Mouse (Mus musculus) intestine, embryonic 16.5 days (tissue): ENCODE measurements around the gene Rsph10b. TPM values are rescaled to one million over a fixed set of nuclear protein-coding genes. Genes with fewer than 3 reads are reported as not detected.
A peak's percentile ranks its signal among the peaks of the same experiment; 100 is the strongest.

ENCODE experiments used
- ATAC-seq: fragments of 200-750 bp; cut with Nextera tagmentation; 2 replicates; pipeline ENCODE4 v1.8.0; 2017; ENCODE audit warnings: moderate TSS enrichment, moderate library complexity
- H3K27ac ChIP-seq: fragments of 300-500 bp; sonication (generic); 2 replicates; pipeline ENCODE4 v1.5.1; 2014; ENCODE audit warnings: mild to moderate bottlenecking, low read length
- H3K27me3 ChIP-seq: fragments of 300-500 bp; sonication (generic); replicated peaks from 2 replicates; pipeline ENCODE4 v1.6.1; 2014; ENCODE audit warnings: low read length, control low read depth, mixed read lengths; ENCODE audit not compliant: control insufficient read depth, insufficient read depth
- H3K36me3 ChIP-seq: fragments of 300-500 bp; sonication (generic); 2 replicates; pipeline ENCODE4 v1.6.1; 2014; ENCODE audit warnings: low read length, control low read depth; ENCODE audit not compliant: control insufficient read depth, insufficient read depth
- H3K4me1 ChIP-seq: fragments of 300-500 bp; sonication (generic); 2 replicates; pipeline ENCODE4 v1.6.1; 2014; ENCODE audit warnings: low read length, control low read depth, mixed read lengths; ENCODE audit not compliant: control insufficient read depth, insufficient read depth
- H3K4me2 ChIP-seq: fragments of 300-500 bp; sonication (generic); 2 replicates; pipeline ENCODE4 v1.6.1; 2014; ENCODE audit warnings: low read depth, low read length, control low read depth
- H3K4me3 ChIP-seq: fragments of 300-500 bp; sonication (generic); 2 replicates; pipeline ENCODE4 v1.5.1; 2014; ENCODE audit warnings: mild to moderate bottlenecking, low read length
- H3K9ac ChIP-seq: fragments of 300-500 bp; sonication (generic); 2 replicates; pipeline ENCODE4 v1.6.1; 2014; ENCODE audit warnings: low read depth, low read length
- H3K9me3 ChIP-seq: fragments of 300-500 bp; sonication (generic); 2 replicates; pipeline ENCODE4 v1.6.1; 2016; ENCODE audit warnings: low read length, control low read depth; ENCODE audit not compliant: control insufficient read depth
- WGBS: fragments of 180-500 bp; shearing (Covaris S2); extraction: QIAGEN DNeasy Blood & Tissue Kit; methylation state at CpG from one replicate; pipeline ENCODE4 v1.1.7; 2014; 5-methylcytosine and 5-hydroxymethylcytosine counted together
- polyA plus RNA-seq: library from polyadenylated mRNA; unstranded; fragments of >200 nt; fragmentation: Nextera tagmentation; extraction: Ambion mirVana; gene quantifications from 2 replicates; pipeline ENCODE4 v1.2.1, GENCODE M21; 2015

Gene Rsph10b
- polyA plus RNA-seq, 1 experiment from 2014 or later = 0.22 TPM

- Histone ChIP-seq H3K9ac (no peak overlapping the region), H3K4me2 (no peak overlapping the region), H3K9me3 (no peaks in the 10 kb centered on the region), H3K36me3 (no peaks in the 10 kb centered on the region), H3K27ac (no peak overlapping the region), H3K27me3 (no peaks in the 10 kb centered on the region), H3K4me1 (peaks cover 3% of the 10 kb centered on the region), H3K4me3 (no peak overlapping the region)
- peak; percentile 61 for ATAC-seq
- 31% methylated on average over 9 of the region's 9 CpGs for WGBS
Measured at GRCm38 (mm10) chr5:143980858-143981257, 48.0 kb downstream of the Rsph10b start.

DNA sequence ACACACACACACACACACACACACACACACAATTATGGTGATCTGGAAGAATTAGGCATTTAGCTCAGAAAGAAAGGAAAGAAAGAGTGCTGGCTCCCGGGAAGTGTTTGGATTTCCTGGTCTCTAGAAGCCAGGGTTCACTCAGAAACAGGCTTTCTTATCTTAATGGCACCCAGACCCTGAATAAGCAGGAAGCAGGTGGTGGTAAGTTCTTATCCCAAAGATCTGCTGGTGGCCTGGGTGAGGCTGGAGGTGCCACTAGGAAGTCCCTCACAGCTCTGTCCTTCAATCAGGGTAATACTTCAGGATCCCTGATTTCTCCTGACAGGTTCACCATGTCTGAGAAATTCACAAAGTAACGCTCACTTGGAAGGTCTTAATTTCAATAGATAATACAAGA is 49.5 kb downstream of the Rsph10b start:
- Histone ChIP-seq H3K27me3 (no peaks in the 10 kb centered on the region), H3K36me3 (no peaks in the 10 kb centered on the region), H3K4me1 (peaks cover 3% of the 10 kb centered on the region), H3K4me3 (no peak overlapping the region), H3K27ac (peak overlapping the region; percentile 70), H3K9ac (no peak overlapping the region), H3K4me2 (no peak overlapping the region), H3K9me3 (no peaks in the 10 kb centered on the region)
- WGBS = 59% methylated on average over 2 of the region's 2 CpGs
- peak; percentile 85 for ATAC-seq

DNA sequence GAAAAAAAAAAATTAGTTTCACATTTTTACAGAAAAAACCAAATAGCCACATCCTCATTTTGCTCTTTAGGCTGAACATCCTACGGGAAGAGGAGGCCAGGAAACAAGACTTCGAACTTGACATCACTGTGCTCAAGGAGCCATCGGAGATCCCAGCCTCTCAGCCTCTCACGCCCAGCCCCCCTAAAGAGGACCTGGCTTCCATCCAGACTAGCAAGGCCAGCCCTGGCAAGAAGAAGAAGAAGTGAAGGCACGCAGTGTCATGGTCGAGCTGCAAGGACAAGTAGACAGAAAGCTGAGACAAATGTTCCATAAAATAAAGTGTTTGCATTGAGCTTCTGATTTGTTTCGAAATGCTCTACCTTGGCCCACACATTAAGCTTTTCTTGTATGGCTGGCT is 52.5 kb downstream of the Rsph10b start:
- Histone ChIP-seq H3K9ac (no peak overlapping the region), H3K36me3 (peaks cover 12% of the 10 kb centered on the region), H3K27me3 (no peaks in the 10 kb centered on the region), H3K9me3 (no peaks in the 10 kb centered on the region), H3K4me2 (no peak overlapping the region), H3K4me3 (no peak overlapping the region), H3K27ac (no peak overlapping the region), H3K4me1 (peaks cover 3% of the 10 kb centered on the region)
- ATAC-seq = no peak
- WGBS = 83% methylated on average over 7 of the region's 7 CpGs

DNA sequence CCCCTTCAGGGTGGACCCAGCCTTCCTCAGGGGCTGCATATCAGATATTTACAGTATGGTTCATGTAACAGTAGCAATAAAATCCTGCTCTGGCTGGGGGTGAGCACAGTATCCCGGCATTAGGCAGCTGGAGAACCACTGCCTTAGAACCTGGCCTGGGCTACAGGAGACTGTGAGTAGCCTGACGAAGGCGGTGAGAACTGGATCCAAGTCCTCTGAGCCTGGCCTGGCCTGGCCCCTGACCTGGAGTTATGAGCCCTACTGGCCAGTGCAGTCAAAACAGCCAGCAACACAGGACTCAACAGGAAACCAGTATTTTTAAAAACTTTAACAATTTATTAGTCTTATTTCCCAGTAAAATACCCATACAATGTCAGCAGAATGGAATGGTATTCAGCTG is 54.8 kb downstream of the Rsph10b start:
- ATAC-seq = no peak
- Histone ChIP-seq H3K27me3 (no peaks in the 10 kb centered on the region), H3K9me3 (no peaks in the 10 kb centered on the region), H3K4me2 (no peak overlapping the region), H3K9ac (no peak overlapping the region), H3K4me3 (no peak overlapping the region), H3K4me1 (no peaks in the 10 kb centered on the region), H3K36me3 (peaks cover 22% of the 10 kb centered on the region), H3K27ac (no peak overlapping the region)
- 98% methylated on average over 3 of the region's 3 CpGs for WGBS

DNA sequence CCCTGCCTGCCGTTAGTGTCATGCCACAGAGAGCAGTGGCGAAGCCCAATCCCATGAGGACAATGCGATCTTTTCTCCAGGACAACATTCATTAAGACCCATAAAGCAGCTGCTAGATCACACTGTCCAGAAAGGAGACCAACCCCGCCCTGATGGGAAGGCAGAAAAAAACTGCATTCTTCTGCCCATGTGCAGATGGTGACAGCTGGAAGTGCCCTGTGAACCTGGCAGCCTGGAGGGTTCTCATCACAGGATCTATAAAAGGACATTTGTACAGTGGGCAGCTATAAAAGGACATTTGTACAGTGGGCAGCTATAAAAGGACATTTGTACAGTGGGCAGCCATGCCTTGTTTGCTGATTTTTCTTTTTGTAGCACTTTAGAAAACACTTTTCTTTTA is 56.2 kb downstream of the Rsph10b start:
- Histone ChIP-seq H3K36me3 (peaks cover 28% of the 10 kb centered on the region), H3K4me3 (no peak overlapping the region), H3K27ac (no peak overlapping the region), H3K9ac (no peak overlapping the region), H3K9me3 (no peaks in the 10 kb centered on the region), H3K4me1 (no peaks in the 10 kb centered on the region), H3K27me3 (no peaks in the 10 kb centered on the region), H3K4me2 (no peak overlapping the region)
- WGBS = 86% methylated on average over 4 of the region's 4 CpGs
- no peak for ATAC-seq

DNA sequence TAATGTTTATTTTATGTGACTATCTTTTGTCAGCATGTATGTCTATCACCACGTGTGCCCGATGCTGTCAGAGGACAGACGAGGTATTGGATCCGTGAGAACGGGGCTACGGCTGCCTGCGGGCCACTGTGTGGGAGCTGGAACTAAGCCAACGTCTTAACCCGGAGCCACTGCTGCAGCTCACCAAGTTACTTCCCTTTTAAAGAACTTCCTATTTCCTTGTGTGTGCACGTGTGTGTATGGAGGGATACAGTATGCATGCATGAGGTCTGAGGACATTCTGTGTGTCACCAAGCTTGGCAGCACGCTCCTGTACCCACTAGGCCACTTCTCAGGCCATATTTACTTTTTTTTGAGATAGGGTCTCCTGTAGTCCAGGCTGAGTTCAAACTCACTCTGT is 57.3 kb downstream of the Rsph10b start:
- ATAC-seq = no peak
- Histone ChIP-seq H3K4me3 (no peak overlapping the region), H3K9ac (no peak overlapping the region), H3K27ac (no peak overlapping the region), H3K4me2 (no peak overlapping the region), H3K36me3 (peaks cover 32% of the 10 kb centered on the region), H3K4me1 (no peaks in the 10 kb centered on the region), H3K27me3 (no peaks in the 10 kb centered on the region), H3K9me3 (no peaks in the 10 kb centered on the region)
- WGBS = 90% methylated on average over 11 of the region's 11 CpGs

- Histone ChIP-seq H3K4me1 (no peaks in the 10 kb centered on the region), H3K27ac (no peak overlapping the region; the same call in 1 of the 2 replicates), H3K9me3 (no peaks in the 10 kb centered on the region), H3K36me3 (peaks cover 33% of the 10 kb centered on the region), H3K4me3 (no peak overlapping the region), H3K9ac (no peak overlapping the region), H3K27me3 (no peaks in the 10 kb centered on the region), H3K4me2 (no peak overlapping the region)
- ATAC-seq = 0 out of 2 replicates have a peak, but pooled peaks have one; percentile 26
- WGBS = 74% methylated on average over 10 of the region's 10 CpGs
Measured at GRCm38 (mm10) chr5:143992661-143993060, 59.8 kb downstream of the Rsph10b start.

DNA sequence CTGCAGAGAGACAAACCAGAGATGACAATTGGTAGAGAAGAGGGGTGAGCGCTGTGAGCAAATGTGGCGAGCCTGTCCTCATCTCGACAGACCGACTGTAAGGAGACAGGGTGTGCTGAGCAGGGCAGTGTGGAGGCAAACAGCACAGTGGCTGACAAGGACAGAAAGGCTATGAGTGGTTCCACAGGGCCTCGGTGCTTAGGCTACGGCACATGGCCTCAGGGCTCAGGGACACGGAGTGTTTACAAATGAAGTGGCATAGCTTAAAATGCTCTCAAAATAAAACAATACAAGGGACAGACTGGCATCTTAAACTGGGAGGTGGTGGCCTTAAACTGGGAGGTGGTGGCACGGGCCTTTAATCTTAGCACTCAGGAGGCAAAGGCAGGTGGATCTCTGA is 60.4 kb downstream of the Rsph10b start:
- H3K27ac ChIP-seq = no peak overlapping the region; the same call in 1 of the 2 replicates
- ATAC-seq = no peak
- no peak overlapping the region for H3K9ac ChIP-seq
- peaks cover 33% of the 10 kb centered on the region for H3K36me3 ChIP-seq
- no peaks in the 10 kb centered on the region for H3K27me3 ChIP-seq
- H3K4me1 ChIP-seq = no peaks in the 10 kb centered on the region
- no peak overlapping the region for H3K4me2 ChIP-seq
- no peaks in the 10 kb centered on the region for H3K9me3 ChIP-seq
- H3K4me3 ChIP-seq = no peak overlapping the region
- 88% methylated on average over 8 of the region's 8 CpGs for WGBS

DNA sequence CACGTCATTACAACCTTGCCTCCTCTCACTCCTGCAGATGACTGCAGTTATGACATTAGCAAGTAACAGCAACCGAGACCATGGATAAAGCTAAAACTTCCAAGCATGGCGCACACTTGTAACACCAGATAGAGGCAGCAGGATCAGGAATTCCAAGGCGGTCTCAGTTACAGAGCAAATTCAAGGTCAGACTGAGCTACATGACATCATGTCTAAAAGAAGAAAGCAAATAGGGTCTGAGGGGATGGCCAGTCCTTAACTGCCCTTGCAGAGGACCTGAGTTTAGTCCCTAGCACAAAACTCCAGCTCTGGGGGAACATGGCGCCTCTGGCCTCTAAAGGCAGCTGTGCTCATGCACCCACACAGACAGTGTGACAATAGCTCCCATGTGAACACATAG is 61.0 kb downstream of the Rsph10b start:
- ATAC-seq = no peak
- H3K9me3 ChIP-seq = no peaks in the 10 kb centered on the region
- H3K4me2 ChIP-seq = no peak overlapping the region
- 92% methylated on average over 5 of the region's 5 CpGs for WGBS
- peaks cover 29% of the 10 kb centered on the region for H3K36me3 ChIP-seq
- no peak overlapping the region for H3K4me3 ChIP-seq
- no peak overlapping the region for H3K27ac ChIP-seq
- no peaks in the 10 kb centered on the region for H3K27me3 ChIP-seq
- H3K4me1 ChIP-seq = no peaks in the 10 kb centered on the region
- H3K9ac ChIP-seq = no peak overlapping the region

DNA sequence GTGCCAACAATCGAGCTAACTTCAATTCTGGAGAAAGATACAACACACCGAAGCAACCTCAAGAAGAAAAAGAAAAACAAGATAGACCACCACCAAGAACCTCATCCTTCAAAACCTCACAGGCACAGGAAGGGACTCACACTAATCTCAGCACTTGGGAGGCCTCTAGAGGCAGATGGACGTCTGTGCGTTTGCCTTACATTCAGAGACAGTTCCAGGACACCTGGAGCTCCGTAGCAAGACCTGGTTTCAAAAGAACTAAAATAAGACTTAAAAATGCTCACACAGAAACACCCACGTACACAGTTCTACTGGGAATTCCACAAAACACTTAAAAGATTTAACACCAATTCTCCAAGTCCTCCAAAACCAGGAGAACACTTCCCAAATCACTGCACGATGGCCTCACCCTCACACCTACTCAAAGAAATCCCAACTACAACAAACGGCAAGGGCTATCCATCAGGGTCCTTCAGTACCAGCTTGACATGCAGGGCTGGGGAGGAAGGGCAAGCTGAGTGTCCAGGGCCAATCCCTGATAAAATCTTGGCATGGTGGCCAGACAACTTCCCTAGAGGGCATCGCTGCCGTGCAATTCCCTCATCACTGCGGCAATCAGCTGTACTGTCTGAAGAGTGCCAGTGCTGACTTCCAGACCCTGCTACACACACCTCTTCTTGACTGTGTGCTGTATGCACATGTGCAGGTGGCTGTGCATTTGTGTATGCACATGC is 62.0 kb downstream of the Rsph10b start:
- 75% methylated on average over 11 of the region's 11 CpGs for WGBS
- Histone ChIP-seq H3K27me3 (no peaks in the 10 kb centered on the region), H3K4me2 (no peak overlapping the region), H3K4me3 (no peak overlapping the region), H3K4me1 (no peaks in the 10 kb centered on the region), H3K9ac (no peak overlapping the region), H3K36me3 (peaks cover 30% of the 10 kb centered on the region), H3K27ac (no peak overlapping the region), H3K9me3 (no peaks in the 10 kb centered on the region)
- ATAC-seq = no peak
